Mouse (Mus musculus) bone marrow macrophage, adult 2 months (primary cell): ENCODE data around the gene Col1a1.

Experiments used
- CTCF ChIP-seq: IDR thresholded peaks from 2 replicates; pipeline ENCODE4 v1.5.1; 2012; ENCODE audit warnings: low read depth, mild to moderate bottlenecking, low read length, moderate library complexity
- POLR2A ChIP-seq: IDR thresholded peaks from 2 replicates; pipeline ENCODE4 v1.6.1; 2012; ENCODE audit warnings: mild to moderate bottlenecking, low read depth, low read length, borderline replicate concordance

DNA sequence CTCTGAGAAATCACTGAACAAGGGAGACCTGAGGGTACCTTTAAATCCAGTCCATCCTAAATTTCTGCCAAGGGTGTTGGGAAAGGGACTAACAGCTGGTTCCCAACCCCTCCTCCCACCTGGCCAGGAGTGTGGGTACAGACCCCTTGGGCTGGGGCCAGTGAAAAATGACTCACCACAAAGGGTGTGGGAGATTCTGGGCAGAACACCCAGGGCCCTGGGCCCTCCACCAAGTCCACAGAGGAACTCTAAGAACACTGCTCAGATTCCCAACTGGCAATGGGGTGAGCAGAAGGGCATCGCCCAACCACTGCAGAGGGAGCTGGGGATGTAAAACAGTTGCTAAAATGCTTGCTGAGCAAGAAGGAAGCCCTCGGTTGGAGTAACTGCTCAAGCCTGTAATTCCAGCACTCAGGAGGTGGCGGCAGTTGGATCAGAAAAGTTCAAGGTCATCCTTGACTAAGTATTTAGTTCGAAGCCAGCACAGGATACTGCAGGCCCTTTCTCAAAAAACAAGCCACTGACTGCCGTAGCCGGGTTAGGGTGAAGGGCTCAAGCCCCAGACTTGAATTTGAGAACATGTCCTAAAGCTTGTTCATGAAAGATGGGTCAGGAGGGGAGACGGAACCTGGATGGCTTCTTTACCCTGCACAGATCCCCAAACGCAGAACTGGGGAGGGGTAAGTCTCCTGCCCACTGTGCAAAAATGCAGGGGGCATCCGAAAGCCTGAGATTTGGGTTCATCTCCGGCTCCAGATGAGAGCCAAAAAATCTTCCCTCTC lies 52.9 kb downstream of the Col1a1 start:
- TF ChIP-seq POLR2A: no peak
- no peak for TF ChIP-seq CTCF
